Mouse (Mus musculus): ENCODE measurements at regions not wholly inside any gene's neighbourhood (a gene's known extent, or its start where the extent isn't known, plus 50 kb on each side); places are given as distances from the start of the nearest gene placed in this dataset.
A peak's percentile ranks its signal among the peaks of the same experiment; 100 is the strongest.

DNA sequence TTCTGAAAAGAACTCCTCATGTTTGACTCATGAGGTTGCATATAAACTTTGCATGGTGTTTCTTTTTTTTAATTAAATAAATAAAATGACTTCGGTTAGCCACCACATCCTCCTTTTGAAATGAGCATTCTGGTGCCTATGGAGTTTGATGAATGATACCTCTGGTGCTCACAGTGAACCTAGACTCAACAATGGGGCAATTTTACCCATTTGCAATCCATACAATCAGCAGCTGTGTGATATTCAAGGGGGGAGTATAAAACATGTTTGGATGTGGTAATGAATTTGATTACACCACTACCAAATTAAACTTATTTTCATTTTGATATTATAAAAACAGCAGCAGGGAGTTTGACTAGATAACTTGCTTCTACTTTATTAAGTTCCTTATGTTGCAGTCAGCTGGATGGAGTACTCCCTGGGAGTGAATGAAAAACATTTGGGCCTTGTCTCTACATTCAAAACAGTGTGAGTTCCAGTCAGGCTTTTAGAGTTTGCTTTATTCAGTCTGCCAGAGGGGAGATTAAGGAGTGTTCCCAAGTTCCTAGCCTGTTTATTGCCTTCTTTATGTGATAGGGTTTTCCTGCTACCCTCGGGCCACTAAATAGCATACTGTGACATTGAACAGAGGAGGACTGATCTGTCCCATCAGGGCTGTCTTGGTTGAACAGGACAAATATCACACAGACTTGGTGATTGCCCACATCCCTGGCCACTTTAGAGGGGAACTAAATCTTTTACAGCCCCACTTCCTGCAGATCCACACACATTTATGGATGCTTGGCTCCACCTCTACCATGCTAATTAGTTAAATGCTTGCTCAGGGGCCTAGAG is 195.5 kb upstream of the Zfp804b start:
- WGBS: 77% methylated on average over 2 of the region's 2 CpGs
- DNase-seq (ENCODE audit: low spot score, missing footprints): peak; percentile 71

DNA sequence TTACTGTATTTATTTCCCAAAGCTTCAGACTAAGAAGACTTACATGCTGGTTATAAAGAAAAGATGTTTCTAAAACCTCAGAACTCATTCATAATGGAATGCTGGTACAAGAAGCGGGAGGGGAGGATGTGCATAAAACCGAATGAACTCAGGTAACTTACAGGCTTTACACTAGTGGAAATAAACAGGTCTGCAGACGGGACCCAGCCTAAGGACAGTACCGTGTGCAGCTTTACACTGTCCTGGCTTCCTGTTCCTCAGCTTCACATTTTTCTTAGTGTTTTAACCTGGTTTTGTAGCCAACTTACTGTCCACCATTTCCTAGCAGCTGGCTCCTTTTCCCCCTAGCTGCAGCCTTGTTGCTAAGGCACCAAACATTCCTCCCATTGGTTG is 196.1 kb upstream of the Zfp804b start:
- no peak overlapping the region for H3K9ac ChIP-seq (ENCODE audit: low read length)
- no peaks in the 10 kb centered on the region for H3K4me1 ChIP-seq (ENCODE audit: control insufficient read depth, insufficient read depth, low read length)
- H3K4me2 ChIP-seq: no peak overlapping the region
- H3K27me3 ChIP-seq (ENCODE audit: control insufficient read depth, insufficient read depth, low read length): no peaks in the 10 kb centered on the region
- no peaks in the 10 kb centered on the region for H3K9me3 ChIP-seq (ENCODE audit: control insufficient read depth, low read length)
- no peak overlapping the region for H3K4me3 ChIP-seq (ENCODE audit: low read depth, low read length)
- WGBS: 87% methylated on average over 4 of the region's 4 CpGs
- DNase-seq (ENCODE audit: low spot score, missing footprints) (no peak), ATAC-seq (ENCODE audit: low FRiP score) (no peak)
- H3K27ac ChIP-seq (ENCODE audit: low read depth, low read length): no peak overlapping the region
- no peaks in the 10 kb centered on the region for H3K36me3 ChIP-seq (ENCODE audit: control insufficient read depth, insufficient read depth, low read length)

More for the DNA sequence above, 195.5 kb upstream of the Zfp804b start:
- ATAC-seq (ENCODE audit: low FRiP score): no peak
- H3K9ac ChIP-seq (ENCODE audit: low read length): no peak overlapping the region
- no peaks in the 10 kb centered on the region for H3K4me1 ChIP-seq (ENCODE audit: control insufficient read depth, insufficient read depth, low read length)
- H3K27me3 ChIP-seq (ENCODE audit: control insufficient read depth, insufficient read depth, low read length): no peaks in the 10 kb centered on the region
- H3K4me3 ChIP-seq (ENCODE audit: low read depth, low read length): no peak overlapping the region
- H3K9me3 ChIP-seq (ENCODE audit: control insufficient read depth, low read length): no peaks in the 10 kb centered on the region
- no peak overlapping the region for H3K4me2 ChIP-seq
- H3K27ac ChIP-seq (ENCODE audit: low read depth, low read length): no peak overlapping the region
- no peaks in the 10 kb centered on the region for H3K36me3 ChIP-seq (ENCODE audit: control insufficient read depth, insufficient read depth, low read length)

DNA sequence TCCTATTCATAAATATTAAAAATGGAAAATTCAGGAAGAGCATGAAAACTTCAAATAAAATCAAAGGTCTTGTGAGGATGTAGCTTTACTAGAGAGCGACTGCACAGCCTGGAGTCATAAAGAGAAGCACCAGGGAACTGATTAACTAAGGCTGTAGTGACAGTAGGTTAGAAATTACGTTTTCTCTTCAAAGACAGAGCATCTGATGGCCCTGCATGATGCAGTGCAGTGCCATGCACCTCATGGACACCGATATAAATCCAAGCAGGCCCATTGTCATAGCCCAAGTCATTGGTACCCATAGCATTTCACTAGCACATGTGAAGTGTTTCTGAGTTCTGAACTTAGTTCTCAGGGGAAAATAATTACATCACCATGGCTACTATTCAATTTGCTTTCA is 199.3 kb upstream of the Zfp804b start:
- Histone ChIP-seq H3K9me3 (ENCODE audit: control insufficient read depth, low read length) (no peaks in the 10 kb centered on the region), H3K4me2 (no peak overlapping the region), H3K4me3 (ENCODE audit: low read depth, low read length) (no peak overlapping the region), H3K27ac (ENCODE audit: low read depth, low read length) (no peak overlapping the region), H3K27me3 (ENCODE audit: control insufficient read depth, insufficient read depth, low read length) (no peaks in the 10 kb centered on the region), H3K4me1 (ENCODE audit: control insufficient read depth, insufficient read depth, low read length) (no peaks in the 10 kb centered on the region), H3K9ac (ENCODE audit: low read length) (no peak overlapping the region), H3K36me3 (ENCODE audit: control insufficient read depth, insufficient read depth, low read length) (no peaks in the 10 kb centered on the region)
- DNase-seq (ENCODE audit: low spot score, missing footprints) (no peak), ATAC-seq (ENCODE audit: low FRiP score) (no peak)
- WGBS: 75% methylated on average over 3 of the region's 3 CpGs

DNA sequence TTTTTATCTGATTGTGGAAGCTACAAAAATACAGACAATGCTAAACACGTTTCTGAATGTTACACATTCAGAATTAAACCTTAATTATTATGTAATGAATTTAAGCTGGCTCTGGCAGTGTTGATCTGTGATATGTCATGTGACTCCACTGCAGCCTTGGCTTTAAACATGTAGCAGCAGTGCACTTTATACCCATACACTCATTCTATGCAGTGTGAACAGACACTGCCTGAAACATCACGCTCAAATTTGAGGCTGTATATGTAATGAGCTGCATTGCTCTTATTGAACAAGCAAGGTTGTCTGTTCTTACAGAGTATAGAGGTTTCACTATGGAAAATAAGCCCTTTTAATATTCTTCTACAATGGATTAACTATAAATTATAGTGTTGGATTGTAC is 235.9 kb upstream of the Zfp804b start:
- Histone ChIP-seq H3K4me2 (no peak overlapping the region), H3K27me3 (ENCODE audit: control insufficient read depth, insufficient read depth, low read length) (no peaks in the 10 kb centered on the region), H3K4me1 (ENCODE audit: control insufficient read depth, insufficient read depth, low read length) (no peaks in the 10 kb centered on the region), H3K9me3 (ENCODE audit: control insufficient read depth, low read length) (no peaks in the 10 kb centered on the region), H3K36me3 (ENCODE audit: control insufficient read depth, insufficient read depth, low read length) (no peaks in the 10 kb centered on the region), H3K4me3 (ENCODE audit: low read depth, low read length) (no peak overlapping the region), H3K27ac (ENCODE audit: low read depth, low read length) (no peak overlapping the region), H3K9ac (ENCODE audit: low read length) (no peak overlapping the region)
- ATAC-seq (ENCODE audit: low FRiP score) (no peak), DNase-seq (ENCODE audit: low spot score, missing footprints) (no peak)
- 72% methylated on average over 2 of the region's 2 CpGs for WGBS

DNA sequence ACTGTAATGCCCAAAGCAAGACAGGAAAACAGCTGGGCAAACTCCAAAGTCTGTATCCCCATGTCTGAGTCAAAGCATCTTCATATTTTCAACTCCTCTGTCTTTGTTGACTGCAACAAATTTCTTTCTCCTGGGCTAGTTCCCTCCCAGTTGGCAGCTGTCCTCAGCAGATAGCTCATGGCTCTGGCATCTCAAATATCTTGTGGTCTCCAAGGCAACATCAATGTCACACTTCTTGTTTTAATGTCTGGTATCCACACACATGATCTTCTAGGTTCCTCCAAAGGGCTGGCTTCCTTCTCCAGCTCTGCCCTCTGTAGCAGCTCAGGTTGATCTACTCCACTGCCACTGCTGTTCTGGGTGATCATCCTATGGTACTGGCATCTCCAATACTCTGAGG is 242.0 kb upstream of the Zfp804b start:
- Histone ChIP-seq H3K4me2 (no peak overlapping the region), H3K36me3 (ENCODE audit: control insufficient read depth, insufficient read depth, low read length) (no peaks in the 10 kb centered on the region), H3K4me1 (ENCODE audit: control insufficient read depth, insufficient read depth, low read length) (no peaks in the 10 kb centered on the region), H3K9me3 (ENCODE audit: control insufficient read depth, low read length) (no peaks in the 10 kb centered on the region), H3K4me3 (ENCODE audit: low read depth, low read length) (no peak overlapping the region), H3K27me3 (ENCODE audit: control insufficient read depth, insufficient read depth, low read length) (no peaks in the 10 kb centered on the region), H3K27ac (ENCODE audit: low read depth, low read length) (no peak overlapping the region), H3K9ac (ENCODE audit: low read length) (no peak overlapping the region)
- ATAC-seq (ENCODE audit: low FRiP score) (no peak), DNase-seq (ENCODE audit: low spot score, missing footprints) (no peak)

DNA sequence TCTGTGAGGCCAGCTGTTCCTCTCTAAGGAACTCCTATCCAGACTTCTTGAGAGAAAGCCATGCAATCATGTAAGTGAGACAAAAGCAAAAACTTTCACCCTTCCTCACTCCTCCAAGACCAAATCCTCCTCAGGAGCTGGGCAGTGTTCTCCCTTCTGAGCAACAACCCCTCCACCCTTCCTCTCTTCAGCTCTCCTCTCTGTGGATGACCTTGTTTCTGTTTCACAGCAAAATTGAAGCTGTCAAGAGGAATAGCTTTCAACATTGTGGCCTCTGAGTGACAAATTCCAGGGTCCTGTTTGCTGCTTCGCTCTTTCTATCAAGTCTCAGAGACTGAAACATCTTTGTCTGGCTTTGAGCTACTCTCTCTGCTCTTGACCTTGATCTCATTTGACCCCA is 255.9 kb upstream of the Zfp804b start:
- Histone ChIP-seq H3K4me1 (ENCODE audit: control insufficient read depth, insufficient read depth, low read length) (no peaks in the 10 kb centered on the region), H3K36me3 (ENCODE audit: control insufficient read depth, insufficient read depth, low read length) (no peaks in the 10 kb centered on the region), H3K27me3 (ENCODE audit: control insufficient read depth, insufficient read depth, low read length) (no peaks in the 10 kb centered on the region), H3K4me3 (ENCODE audit: low read depth, low read length) (no peak overlapping the region), H3K27ac (ENCODE audit: low read depth, low read length) (no peak overlapping the region), H3K4me2 (no peak overlapping the region), H3K9me3 (ENCODE audit: control insufficient read depth, low read length) (no peaks in the 10 kb centered on the region), H3K9ac (ENCODE audit: low read length) (no peak overlapping the region)
- DNase-seq (ENCODE audit: low spot score, missing footprints): no peak
- 73% methylated on average over 1 of the region's 1 CpGs for WGBS
- no peak for ATAC-seq (ENCODE audit: low FRiP score)

DNA sequence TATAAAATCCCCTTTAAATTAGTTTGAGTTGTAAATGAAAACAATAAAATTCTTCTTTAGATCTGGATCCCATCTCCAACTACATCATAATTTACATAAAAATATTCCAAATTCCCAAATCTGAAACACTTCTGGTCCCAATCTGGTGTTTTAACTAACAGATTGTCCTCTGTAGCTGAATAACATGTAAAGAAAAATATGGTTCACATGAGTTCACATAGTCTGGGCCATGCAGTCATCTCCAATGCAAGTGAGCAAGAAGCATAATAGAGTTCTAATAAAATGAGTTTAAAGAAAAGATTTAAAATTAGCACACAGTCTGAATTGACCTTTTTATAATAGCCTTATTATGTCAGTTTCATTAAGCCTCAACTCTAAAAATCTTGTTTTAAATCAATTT is 263.0 kb upstream of the Zfp804b start:
- Histone ChIP-seq H3K9ac (ENCODE audit: low read length) (no peak overlapping the region), H3K9me3 (ENCODE audit: control insufficient read depth, low read length) (no peaks in the 10 kb centered on the region), H3K27ac (ENCODE audit: low read depth, low read length) (no peak overlapping the region), H3K4me2 (no peak overlapping the region), H3K4me3 (ENCODE audit: low read depth, low read length) (no peak overlapping the region), H3K36me3 (ENCODE audit: control insufficient read depth, insufficient read depth, low read length) (no peaks in the 10 kb centered on the region), H3K27me3 (ENCODE audit: control insufficient read depth, insufficient read depth, low read length) (no peaks in the 10 kb centered on the region), H3K4me1 (ENCODE audit: control insufficient read depth, insufficient read depth, low read length) (no peaks in the 10 kb centered on the region)
- ATAC-seq (ENCODE audit: low FRiP score) (no peak), DNase-seq (ENCODE audit: low spot score, missing footprints) (no peak)

DNA sequence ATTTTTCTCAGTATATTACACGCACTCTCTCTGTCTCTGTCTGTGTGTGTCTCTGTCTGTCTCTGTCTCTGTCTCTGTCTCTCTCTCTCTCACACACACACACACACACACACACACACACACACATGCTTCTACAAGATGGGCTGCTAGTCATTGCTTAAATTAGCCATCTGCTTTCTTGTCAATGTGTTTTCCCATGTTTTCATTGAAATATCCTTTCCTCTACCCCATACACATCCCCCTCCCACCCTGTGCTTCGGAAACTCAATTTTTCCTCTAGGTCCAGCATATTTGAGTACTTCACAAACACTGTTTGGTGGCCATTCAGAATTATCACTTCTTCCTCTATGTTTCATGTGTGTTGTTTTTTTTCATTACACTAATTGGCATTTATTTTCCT is 263.4 kb upstream of the Zfp804b start:
- Histone ChIP-seq H3K27ac (ENCODE audit: low read depth, low read length) (no peak overlapping the region), H3K4me3 (ENCODE audit: low read depth, low read length) (no peak overlapping the region), H3K36me3 (ENCODE audit: control insufficient read depth, insufficient read depth, low read length) (no peaks in the 10 kb centered on the region), H3K4me2 (no peak overlapping the region), H3K27me3 (ENCODE audit: control insufficient read depth, insufficient read depth, low read length) (no peaks in the 10 kb centered on the region), H3K9me3 (ENCODE audit: control insufficient read depth, low read length) (no peaks in the 10 kb centered on the region), H3K4me1 (ENCODE audit: control insufficient read depth, insufficient read depth, low read length) (no peaks in the 10 kb centered on the region), H3K9ac (ENCODE audit: low read length) (no peak overlapping the region)
- ATAC-seq (ENCODE audit: low FRiP score) (no peak), DNase-seq (ENCODE audit: low spot score, missing footprints) (no peak)
- 90% methylated on average over 2 of the region's 2 CpGs for WGBS

DNA sequence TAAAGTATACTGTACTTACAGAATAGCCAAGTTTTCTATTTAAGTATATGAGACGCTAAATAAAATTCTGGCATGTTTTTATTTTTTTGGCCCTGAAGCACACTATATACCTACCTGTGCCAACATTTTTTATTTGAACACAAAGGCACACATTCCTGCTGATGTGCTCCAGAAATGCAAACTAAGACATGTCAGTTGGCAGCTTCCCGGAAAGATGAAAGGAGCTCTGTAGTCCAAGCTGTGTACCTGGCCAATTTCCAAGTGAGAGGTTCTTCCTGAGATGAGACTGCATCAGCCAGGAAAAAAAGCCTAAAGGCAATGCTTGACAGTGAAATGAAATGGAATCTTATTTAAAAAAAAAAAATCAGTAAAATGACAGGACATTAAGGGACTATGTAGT is 305.0 kb upstream of the Steap4 start:
- Histone ChIP-seq H3K4me3 (ENCODE audit: low read depth, low read length) (no peak overlapping the region), H3K27me3 (ENCODE audit: control insufficient read depth, insufficient read depth, low read length) (no peaks in the 10 kb centered on the region), H3K36me3 (ENCODE audit: control insufficient read depth, insufficient read depth, low read length) (no peaks in the 10 kb centered on the region), H3K27ac (ENCODE audit: low read depth, low read length) (no peak overlapping the region), H3K9me3 (ENCODE audit: control insufficient read depth, low read length) (no peaks in the 10 kb centered on the region), H3K4me2 (no peak overlapping the region), H3K9ac (ENCODE audit: low read length) (no peak overlapping the region), H3K4me1 (ENCODE audit: control insufficient read depth, insufficient read depth, low read length) (no peaks in the 10 kb centered on the region)
- no peak for ATAC-seq (ENCODE audit: low FRiP score)
- no peak for DNase-seq (ENCODE audit: low spot score, missing footprints)
- 85% methylated on average over 2 of the region's 2 CpGs for WGBS
